Mouse (Mus musculus) hindbrain, embryonic 15.5 days (tissue): ENCODE data around the gene 2310057N15Rik. TPM values are rescaled to one million over a fixed set of nuclear protein-coding genes. Genes with fewer than 3 reads are reported as not detected.

Source experiments
- polyA plus RNA-seq: library from polyadenylated mRNA; unstranded; fragments of >200 nt; fragmentation: Nextera tagmentation; extraction: Ambion mirVana; gene quantifications from 2 replicates; pipeline ENCODE4 v1.2.1, GENCODE M21; 2015

Gene 2310057N15Rik
- polyA plus RNA-seq, 1 experiment from 2014 or later = not detected

Other genes starting within 250 kb of the 2310057N15Rik start
- gene Cldn8, start 211.0 kb downstream of the 2310057N15Rik start, polyA plus RNA-seq = not detected in 2 replicates
- not detected in 2 replicates for gene Krtap24-1, start 161.9 kb downstream of the 2310057N15Rik start, polyA plus RNA-seq
- gene 2310079G19Rik, start 146.5 kb downstream of the 2310057N15Rik start, polyA plus RNA-seq = not detected in 2 replicates
- gene Krtap26-1, start 126.4 kb downstream of the 2310057N15Rik start, polyA plus RNA-seq = not detected in 2 replicates
- gene Krtap27-1, start 102.5 kb downstream of the 2310057N15Rik start, polyA plus RNA-seq = not detected in 2 replicates
- not detected in 2 replicates for gene 2310061N02Rik, start 66.2 kb downstream of the 2310057N15Rik start, polyA plus RNA-seq
- gene Krtap13-1, start 45.3 kb downstream of the 2310057N15Rik start, polyA plus RNA-seq = not detected in 2 replicates
- gene Krtap13, start 22.6 kb downstream of the 2310057N15Rik start, polyA plus RNA-seq = not detected in 2 replicates
- not detected in 2 replicates for gene 2310034C09Rik, start 15.4 kb downstream of the 2310057N15Rik start, polyA plus RNA-seq
- not detected in 2 replicates for gene Gm5965, start 3.7 kb upstream of the 2310057N15Rik start, polyA plus RNA-seq
- gene Gm20741, start 38.0 kb upstream of the 2310057N15Rik start, polyA plus RNA-seq = not detected in 2 replicates
- gene Krtap15, start 46.0 kb upstream of the 2310057N15Rik start, polyA plus RNA-seq = not detected in 2 replicates
- not detected in 2 replicates for gene Krtap14, start 51.9 kb upstream of the 2310057N15Rik start, polyA plus RNA-seq
- gene Krtap19-1, start 95.2 kb upstream of the 2310057N15Rik start, polyA plus RNA-seq = not detected in 2 replicates
- not detected in 2 replicates for gene Krtap19-2, start 100.1 kb upstream of the 2310057N15Rik start, polyA plus RNA-seq
- gene Krtap19-3, start 103.8 kb upstream of the 2310057N15Rik start, polyA plus RNA-seq = not detected in 2 replicates
- gene Krtap19-4, start 110.9 kb upstream of the 2310057N15Rik start, polyA plus RNA-seq = not detected in 2 replicates
- not detected in 2 replicates for gene Krtap19-5, start 122.3 kb upstream of the 2310057N15Rik start, polyA plus RNA-seq
- not detected in 2 replicates for gene Krtap19-9b, start 158.1 kb upstream of the 2310057N15Rik start, polyA plus RNA-seq
- gene Krtap16-3, start 188.7 kb upstream of the 2310057N15Rik start, polyA plus RNA-seq = not detected in 2 replicates
- not detected in 2 replicates for gene Krtap22-2, start 236.6 kb upstream of the 2310057N15Rik start, polyA plus RNA-seq
- gene Gm10229, start 241.1 kb upstream of the 2310057N15Rik start, polyA plus RNA-seq = not detected in 2 replicates